Mouse (Mus musculus): Measurements from ENCODE around the gene Megf6.

Gene Megf6

DNA sequence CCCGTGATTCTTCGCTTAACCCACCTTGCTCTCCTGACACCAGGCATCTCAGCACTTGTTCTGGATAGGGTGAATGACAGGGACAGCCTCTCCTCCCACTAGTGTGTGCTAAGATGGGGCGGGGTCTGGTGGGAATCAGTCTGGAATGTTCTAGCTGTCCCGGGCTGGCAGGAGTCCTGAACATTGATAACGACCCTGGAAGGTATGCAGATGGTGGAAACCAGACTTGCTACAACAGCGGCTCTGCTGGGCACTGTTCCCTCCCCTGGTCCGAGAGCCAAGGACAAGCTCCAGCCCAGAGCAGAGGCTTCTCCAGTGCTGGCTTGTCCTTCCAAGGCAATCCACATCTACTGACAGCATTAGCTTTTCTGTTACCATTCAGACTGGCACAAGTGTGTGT lies 43.1 kb downstream of the Megf6 start:
- peak; percentile 51 for DNase-seq (ENCODE audit: low spot score)

DNA sequence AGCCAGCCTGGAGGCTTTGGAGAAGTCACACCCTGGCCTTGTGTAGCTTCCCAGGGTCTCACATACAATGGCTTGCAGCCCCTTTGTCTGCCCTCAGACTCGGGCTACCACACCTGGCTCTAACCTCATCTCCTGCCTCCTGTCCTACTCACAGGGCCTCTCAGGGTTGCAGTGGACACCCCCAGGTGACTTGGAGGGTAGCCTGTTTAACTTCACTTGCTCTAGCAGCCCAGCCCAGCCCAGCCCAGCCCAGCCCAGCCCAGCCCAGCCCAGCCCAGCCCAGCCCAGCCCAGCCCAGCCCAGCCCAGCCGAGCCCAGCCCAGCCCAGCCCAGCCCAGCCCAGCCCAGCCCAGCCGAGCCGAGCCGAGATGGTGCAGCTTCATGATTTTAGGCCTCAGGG lies 43.5 kb downstream of the Megf6 start:
- DNase-seq (ENCODE audit: low spot score), result no peak

DNA sequence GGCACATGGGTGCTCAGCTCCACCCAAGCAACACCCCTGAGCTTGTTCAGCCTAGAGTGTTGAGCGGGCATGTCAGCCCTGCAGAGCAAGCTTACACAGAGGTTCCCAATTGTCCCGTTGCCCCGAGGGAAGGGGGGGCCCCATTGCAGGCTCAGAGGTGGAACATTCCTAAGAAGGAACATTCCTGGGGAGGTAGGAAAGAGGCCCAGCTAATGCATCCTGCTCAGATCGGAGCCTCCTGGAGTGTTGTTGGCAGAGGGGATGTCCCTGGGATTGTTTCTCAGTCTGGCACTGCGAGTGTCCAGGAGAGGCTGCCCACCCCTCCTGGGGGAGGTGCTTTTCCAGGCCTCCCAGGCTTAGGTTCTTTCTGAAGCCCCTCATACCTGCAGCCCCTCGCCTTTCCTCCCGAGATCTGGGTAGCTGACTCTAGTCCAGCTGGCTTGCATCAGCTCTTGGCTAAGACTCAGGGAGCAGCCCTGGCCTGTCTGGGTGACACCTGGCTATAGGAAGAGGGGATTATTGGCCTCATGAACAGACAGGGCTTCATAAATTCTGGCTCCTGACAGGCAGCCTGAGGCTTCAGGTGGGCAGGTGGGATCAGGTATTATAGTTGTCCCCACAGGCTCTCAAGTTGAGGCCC lies 47.3 kb downstream of the Megf6 start:
- no peak for DNase-seq (ENCODE audit: low spot score)

DNA sequence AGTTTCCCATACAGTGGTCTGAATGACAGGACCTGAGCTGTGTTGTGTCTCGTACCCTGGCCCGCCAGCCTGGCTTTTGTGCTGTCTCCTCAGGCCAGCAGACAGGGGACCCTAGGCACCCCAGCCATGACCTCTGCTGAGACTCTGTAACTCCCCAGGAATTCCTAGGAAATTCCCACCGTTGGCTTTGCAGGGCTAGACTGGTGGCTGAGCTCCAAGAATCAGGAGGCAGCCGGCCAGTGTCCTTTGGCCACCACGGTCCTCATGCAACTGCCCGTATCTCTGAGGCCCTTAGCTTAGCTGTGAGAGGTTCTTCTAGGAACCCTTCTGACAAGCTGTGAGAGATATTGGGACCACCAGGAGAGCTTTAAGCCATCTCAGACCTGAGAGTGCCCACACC lies 52.2 kb downstream of the Megf6 start:
- no peak for DNase-seq (ENCODE audit: low spot score)

DNA sequence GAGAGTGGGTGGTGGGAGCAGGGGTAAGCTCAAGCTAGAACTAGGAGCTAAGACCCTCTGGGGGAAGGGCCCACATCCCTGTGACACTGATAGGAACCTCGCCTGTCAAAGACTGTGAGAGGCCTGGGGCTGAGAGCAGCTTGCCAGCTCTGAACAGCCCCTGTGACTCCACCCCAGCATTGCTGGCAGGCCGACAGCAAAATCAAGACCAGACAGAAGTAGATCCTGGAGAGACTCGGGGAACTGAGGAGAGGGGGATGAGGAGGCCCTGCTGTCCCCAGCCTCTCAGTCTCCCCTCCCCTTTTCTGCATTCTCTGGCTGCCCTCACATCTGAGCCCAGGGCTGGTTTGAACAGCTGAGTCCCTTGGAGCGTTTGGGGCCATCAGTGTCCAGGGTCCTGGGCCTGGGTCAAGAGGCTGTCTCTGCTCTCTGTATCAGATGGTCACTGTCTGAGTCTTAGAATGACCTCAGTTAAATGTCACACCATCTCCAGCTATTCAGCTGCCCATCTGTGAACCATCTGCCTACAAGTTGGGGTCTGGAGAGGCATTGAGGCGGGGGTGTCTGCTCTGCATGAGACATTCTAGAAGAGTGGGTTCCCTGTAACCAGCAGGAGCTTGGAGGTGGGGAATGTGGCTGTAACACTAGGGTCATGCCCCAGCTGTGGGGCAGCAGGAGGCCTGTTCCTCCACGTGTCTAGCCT lies 53.9 kb downstream of the Megf6 start:
- no peak for DNase-seq (ENCODE audit: low spot score)

DNA sequence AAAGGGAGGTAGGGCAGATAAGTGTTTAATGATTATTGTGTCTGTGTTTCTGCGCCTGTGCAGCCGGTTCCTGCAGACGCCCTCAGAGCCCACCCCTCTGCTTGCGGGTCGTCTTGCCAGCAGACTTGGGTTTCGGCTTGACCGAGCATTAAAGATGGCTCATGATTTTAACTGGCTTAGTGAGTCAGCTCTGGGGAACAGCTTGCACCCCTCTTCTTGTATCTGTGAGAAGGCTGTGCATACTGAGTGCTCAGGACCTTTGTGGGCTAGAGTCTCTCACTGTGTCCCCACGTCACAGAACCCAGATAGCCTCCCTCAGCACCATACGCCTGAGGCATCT lies 54.4 kb downstream of the Megf6 start:
- DNase-seq (ENCODE audit: low spot score), result no peak

DNA sequence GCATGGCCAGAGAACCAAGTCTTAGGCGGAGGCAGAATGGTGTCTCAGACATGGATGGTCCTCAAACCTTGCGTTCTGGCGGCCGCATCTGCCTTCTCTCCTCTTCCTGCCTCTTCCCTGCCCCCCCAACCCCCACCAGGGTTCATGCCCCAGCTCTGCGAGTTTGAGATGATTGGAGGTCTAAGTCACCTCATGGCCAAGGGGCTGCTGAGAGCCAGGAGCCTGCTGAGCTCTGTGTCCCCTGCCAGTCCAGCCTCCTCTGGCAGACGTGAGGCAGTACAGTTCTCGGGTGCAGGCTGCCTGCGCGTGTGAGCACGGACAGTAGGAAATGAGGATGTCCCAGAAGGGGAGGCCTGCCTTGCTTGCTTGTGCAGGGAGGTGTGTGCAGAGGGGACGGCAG lies 56.1 kb downstream of the Megf6 start:
- no peak for DNase-seq (ENCODE audit: low spot score)

DNA sequence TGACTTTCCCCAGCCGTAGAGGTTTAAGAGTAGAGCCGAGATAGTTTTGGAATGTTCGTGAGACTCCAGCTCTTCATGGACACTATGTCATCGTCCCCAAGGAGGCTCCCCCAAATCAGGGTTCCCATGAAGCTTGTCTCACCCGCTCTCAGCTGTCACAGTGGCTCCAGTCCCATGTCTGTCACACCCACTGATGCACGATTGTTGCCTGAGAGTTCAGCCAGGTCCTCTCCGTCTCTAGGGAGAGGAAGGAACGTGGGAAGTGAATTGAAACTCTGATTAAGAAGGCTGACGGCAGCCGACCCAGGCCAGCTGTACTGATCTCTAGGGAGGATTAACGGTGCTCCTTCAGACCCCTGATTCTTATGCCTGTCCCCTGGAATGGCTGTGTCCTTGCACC lies 57.8 kb downstream of the Megf6 start:
- DNase-seq (ENCODE audit: low spot score), result no peak

DNA sequence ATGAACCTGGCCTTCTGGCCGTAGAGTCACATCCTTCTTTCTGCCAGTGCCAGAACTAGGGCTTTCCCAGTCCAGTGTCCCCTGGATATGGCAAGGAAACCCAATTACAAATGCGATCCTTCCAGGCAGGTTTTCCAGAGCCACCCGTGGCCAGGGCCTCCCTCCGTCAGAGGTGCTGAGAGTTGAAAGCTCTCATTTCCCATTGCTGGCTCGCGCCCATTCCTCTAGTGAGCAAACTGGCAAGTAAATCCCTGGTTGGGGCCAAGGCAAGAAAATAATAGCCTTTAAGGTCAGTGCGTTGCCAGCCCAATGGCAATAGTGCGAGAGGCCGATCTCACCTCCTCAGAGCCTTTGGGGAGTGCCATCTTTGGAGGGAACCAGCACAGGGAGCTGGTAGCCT lies 59.0 kb downstream of the Megf6 start:
- DNase-seq (ENCODE audit: low spot score), result no peak

DNA sequence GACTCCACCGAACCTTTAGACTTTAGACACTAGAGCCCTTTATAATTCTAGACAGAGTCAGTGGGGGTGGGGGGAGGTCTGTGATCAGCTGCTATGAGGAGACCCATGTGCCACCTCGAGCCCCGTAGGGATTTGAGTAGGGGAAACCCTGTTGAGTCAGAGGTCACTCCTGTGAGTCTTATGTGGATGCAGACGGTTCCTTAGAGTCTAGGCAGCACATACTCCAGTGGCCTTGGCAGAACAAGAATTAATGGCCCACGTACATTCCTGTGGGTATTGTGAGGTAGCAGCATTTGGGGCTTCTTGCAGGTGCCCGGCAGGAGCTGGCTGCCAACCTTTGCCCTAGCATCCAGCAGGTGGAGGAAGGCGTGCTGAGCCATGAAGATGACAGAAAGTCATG lies 60.9 kb downstream of the Megf6 start:
- no peak for DNase-seq (ENCODE audit: low spot score)

DNA sequence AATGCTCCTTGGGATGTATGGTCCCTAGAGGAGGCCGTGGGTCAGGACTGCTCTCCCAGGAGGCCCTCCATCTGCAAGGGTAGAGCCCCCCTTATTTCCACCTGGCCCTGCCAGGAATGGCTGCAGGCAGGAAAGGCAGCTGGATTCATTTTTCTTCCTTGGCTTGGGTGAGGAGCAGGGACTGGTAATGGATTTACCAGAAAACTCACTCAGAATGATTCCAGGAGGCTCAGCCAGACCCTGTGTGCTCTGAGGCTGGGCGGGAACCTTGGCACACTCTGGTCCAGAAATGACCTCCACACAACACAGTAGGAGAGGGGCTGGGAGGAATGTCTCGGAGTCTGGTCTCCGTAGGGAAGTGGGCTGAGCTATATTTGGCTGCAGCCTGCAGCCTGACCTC lies 61.8 kb downstream of the Megf6 start:
- no peak for DNase-seq (ENCODE audit: low spot score)

DNA sequence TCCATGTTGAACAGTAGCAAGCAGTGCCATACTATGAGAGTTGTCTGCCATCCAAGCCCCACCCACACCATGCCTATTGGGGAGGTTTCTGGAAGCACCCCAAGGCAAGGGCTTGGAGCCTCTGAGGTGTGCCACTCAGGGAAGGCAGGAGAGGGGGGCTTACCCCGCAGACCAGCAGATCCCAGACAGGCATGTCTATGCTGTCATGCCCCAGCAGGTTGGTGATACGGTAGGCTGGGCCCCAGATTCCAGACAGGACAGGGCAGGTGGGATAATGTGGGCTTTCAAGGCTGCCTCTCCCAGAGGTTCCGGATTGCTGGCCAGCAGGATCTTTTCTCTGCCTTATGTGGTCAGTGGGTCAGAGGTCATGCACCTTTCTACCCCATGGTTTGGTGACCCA lies 65.5 kb downstream of the Megf6 start:
- DNase-seq (ENCODE audit: low spot score), result no peak

DNA sequence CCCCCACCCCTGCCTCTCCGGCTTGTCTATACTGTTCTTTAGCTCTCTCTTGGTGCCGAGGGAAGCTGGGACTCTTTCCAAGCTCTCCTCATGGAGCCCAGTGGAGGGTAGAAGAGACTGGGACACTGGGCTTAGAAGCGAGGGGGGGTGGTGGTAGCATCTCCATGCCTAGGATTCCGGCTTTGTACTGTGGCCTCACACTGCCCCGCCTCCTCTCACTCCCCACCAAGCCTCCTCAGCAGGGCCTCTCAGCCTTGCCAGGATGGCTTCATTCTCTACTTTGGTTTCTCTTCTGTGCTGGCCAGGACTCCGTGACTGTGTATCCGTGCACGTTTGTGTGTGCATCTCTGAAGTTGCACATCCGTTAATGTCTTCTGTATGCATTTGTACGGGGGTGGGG lies 66.4 kb downstream of the Megf6 start:
- DNase-seq (ENCODE audit: low spot score), result no peak

DNA sequence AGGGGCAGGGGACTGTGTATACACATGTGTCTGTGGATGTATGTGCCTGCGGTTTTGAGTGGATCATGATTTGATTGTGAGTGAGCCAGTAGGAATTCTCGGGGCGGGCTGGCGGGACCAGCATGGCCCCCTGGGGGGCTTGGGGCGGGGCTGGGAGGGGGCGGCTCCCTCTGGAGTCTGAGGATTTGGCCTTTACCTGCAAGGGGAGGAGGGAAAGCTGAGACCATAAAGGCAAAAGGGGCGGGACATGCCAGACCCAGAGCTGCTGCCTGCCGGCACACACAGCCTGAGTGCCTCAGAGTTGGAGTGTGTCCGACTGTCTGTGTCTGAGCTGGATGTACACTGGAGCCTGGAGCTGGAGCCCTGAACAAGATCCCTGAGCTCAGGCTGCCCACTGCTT lies 66.8 kb downstream of the Megf6 start:
- DNase-seq (ENCODE audit: low spot score), result no peak

DNA sequence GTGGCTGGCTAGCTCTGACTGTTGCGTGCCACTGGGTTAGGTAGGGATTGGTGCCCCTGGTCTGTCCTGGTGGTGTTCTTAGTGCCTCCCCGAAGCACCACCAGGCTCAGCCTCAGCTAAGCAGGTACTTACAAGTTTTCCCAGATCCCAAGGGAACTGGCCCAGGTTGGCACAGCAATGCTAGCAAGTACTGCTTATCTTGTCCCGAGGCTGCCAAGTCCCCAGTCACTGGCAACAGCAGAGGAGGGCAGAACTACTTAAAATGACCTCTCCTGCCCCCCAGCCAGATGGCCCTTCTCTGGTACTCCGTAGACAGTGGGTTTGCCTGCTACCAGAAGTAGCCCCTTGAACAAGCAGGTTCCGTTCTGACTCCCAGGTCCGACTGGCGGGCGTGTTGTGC lies 68.7 kb downstream of the Megf6 start:
- DNase-seq (ENCODE audit: low spot score), result no peak

DNA sequence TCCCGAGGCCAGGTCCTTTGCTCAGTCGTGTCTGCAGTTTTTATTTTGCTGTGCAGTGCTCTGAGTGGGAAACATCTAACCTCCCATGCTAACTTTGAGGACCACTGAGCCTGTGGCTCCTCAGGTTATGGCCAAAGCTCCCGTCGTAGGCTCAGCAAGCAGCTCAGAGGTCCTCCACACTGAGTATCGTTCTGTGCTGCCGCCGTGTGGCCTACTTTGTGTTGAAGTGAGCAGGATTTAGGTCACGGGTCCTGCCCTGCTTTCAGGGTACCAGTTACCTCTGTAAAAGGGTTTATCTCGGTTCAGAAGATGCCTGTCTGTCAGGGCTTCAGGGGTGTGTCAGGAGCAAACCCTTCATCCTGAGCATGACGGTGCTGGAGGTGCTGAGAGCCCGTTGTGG lies 70.1 kb downstream of the Megf6 start:
- DNase-seq (ENCODE audit: low spot score), result no peak

DNA sequence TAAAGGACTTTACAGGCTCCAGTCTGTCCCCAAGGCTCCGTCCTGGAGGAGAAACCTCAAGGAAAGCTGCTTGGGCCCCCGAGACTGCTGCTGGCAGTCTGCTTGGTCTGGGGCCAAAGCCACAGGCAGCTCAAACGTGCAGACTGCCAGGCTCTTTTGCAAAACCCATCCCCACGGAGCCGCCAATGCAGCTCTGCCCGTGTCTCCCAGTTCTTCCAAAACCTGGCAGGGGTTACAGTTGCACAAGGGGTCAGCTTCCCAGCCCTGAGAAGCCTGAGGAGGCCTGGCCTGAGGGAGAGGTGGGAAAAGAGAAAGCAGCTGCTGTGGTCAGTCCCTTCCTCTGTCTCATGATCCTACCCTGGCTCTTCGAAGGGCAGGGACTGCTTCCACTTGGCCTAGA lies 74.8 kb downstream of the Megf6 start:
- DNase-seq (ENCODE audit: low spot score), result peak; percentile 35

DNA sequence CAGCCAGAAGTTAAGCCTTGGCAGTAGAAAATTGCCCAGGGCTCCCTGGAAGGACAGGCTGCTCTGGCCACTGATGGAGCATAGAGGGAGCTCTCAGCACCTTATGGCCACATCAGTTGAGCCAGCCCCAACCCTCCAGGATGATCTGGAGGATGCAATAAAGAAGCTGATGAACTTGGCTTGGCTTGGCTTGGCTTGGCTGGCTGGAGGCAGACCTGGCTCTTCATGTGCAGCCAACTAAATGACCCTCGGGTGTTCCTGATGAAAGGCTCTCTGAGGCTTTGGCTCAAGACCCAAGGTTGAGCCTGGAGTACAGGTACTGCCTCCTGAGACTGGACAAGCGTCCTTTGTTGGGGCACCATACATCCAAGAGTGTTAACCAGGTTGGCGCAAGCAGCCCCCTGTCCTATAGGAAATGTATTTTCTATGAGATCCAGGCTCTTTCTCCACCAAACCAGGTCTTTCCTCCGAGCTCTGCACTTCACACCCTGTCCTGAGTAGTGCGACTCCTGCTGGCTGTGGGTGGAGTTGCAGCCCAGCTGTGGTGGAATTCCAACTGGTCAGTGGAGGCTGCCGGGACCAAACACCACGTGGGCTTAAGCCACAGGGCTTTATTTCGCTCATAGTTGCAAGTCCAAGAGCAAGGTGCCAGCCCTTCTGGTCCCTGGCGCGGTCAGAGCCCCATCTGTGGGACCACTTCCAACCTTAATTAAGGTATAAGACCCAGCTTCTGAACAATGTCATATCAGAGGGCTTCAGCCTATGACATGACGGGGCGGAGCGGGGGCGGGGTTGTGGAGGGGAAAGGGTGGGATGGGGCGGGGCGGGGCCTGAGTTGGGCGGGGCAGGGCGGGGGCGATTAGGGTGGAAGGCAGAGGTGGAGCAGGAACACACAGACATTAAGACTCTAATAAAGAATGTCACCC lies 75.8 kb downstream of the Megf6 start:
- peak; percentile 76 for DNase-seq (ENCODE audit: low spot score)

DNA sequence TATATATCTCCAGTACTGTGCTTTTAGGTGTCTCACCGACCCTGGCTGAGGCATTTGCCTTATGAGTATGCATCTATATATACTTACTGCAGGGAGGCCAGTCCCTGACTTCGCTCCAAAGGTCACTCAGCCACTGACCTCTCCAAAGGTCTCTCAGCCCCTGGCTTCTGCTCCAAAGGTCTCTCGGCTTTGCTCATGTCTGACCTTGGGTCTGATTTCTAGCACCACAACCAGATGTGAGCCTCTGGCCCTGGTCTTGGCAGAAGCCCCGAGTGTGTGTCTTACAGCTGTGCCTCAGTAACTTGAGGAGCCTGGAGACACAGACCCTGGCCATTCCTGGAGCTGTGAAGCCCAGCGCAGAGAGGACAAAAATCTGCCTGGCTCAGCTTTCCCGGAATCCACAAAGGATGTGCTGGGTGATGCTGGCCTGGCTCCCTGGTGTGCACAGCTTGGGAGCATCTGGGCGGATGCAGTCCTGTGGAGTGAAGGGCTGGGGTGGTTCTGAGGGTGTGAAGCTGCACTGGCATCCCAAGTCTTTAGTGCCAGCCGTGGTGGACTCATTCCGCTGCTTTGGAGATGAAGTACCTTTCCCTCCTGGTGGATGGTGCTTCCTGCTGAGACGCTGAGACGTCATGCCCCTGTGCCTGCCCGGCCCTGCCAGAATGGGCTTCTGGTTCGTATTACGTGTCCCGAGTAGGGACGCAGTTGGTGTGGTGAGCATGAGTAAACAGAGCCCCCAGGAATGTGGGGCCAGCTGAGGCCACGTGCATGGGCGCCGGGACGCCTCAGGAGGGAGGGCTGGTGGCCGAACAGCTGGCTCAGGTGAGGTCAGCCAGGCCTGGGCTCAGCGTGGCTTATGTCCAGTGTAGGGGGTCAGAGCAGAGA lies 76.9 kb downstream of the Megf6 start:
- no peak for DNase-seq (ENCODE audit: low spot score)

DNA sequence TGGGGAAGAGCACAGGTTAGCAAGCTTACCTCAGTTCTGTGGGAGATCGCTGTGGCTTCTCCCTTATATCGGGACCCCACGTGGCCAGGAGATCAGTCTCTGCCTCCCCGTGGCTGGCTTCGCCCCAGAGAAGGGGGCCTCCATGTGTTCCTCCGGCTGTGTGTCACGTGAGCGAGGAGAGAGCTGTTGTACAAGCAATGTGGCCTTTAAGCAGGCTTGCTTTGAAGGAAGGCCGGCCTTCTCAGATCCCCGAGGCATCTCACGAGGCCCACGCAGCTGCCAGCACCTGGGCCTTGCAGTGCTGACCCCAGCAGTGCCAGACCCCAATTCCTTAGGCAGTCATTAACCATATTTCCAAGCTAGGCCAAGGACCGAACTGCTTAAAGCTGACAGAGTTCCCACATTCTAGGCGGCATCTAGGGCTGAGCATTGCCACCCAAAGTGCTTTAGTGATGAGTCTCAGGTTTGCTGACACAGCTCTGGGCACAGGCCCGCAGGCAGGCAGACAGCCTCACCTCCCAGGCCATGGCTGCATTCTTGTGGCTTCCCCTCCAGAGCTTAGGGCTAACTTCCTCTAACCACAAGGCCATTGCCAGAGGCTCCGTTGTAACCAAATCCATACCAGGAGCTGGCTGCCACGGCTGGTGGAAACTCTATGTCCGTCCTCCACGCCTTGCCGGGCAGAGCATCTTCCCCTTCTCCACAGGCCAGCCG lies 77.7 kb downstream of the Megf6 start:
- DNase-seq (ENCODE audit: low spot score), result no peak

DNA sequence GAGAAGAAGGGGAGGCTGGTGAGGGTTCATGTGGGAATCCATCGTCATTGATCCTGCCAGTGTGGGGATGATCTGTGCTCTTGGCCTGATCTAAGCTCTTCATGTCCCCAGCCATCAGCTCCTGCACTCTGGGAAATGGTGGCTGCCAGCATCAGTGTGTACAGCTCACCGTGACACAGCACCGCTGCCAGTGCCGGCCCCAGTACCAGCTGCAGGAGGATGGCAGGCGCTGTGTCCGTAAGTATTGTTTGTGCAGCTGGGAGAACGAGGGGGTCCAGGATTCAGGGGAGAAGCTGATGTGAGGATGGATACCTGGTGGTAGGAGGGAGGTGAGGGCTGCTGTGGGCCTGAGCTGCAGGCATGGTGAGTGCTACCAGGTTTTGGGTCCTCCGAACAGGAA lies 78.8 kb downstream of the Megf6 start:
- no peak for DNase-seq (ENCODE audit: low spot score)

All from ovary, postnatal 36 days (tissue).